Mouse (Mus musculus): ENCODE measurements around the gene Ttc27.

GRCm38 (mm10) chr17:74887039-74887438 is 169.5 kb downstream of the Ttc27 start:
- TF ChIP-seq GATA1 (IDR thresholded peaks at IDR 0.05; ENCODE audit: low read length) (no peak), TAL1 (IDR thresholded peaks at IDR 0.05; ENCODE audit: low read length) (no peak)
